Mouse (Mus musculus): ENCODE measurements around the gene U2af1l4.

- TF ChIP-seq POLR2A (IDR thresholded peaks at IDR 0.05; ENCODE audit: insufficient read length, low read depth): no peak
- no peak for TF ChIP-seq TCF12 (IDR thresholded peaks at IDR 0.05; ENCODE audit: insufficient read depth, poor library complexity, severe bottlenecking)
- no peak for TF ChIP-seq E2F4 (IDR thresholded peaks at IDR 0.05; ENCODE audit: insufficient read depth)
- TF ChIP-seq MAX (IDR thresholded peaks at IDR 0.05; ENCODE audit: low read depth): no peak
- TF ChIP-seq CEBPB (IDR thresholded peaks at IDR 0.05; ENCODE audit: insufficient read depth, poor library complexity, severe bottlenecking): no peak
- TF ChIP-seq SRF (IDR thresholded peaks at IDR 0.05; ENCODE audit: control insufficient read depth, insufficient read length, low read depth): no peak
Observed at GRCm38 (mm10) chr7:30610043-30610442, 46.9 kb downstream of the U2af1l4 start.

Data from myocyte (in vitro differentiated cells).